In the genomic region with DNA sequence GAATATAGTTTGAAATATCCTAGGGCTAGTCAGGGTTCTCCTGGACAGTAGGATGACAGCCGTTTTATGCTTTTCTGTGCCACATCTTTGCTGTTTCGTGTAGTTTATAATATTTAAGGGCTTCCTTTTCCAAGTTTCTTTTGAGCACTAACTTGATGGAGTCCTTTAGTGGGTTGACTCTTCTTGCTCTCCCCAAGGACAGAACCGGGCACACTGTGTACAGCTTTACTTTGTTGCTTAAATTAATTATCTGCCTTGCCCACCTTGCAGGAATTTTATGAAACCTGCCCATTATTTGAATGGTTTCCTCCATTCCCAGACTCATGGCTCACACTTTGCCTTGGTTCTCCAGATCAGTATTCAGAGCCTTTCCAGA, we compare ENCODE assay signal across 8 mouse cellular contexts. TPM values are rescaled to one million over a fixed set of nuclear protein-coding genes. Genes with fewer than 3 reads are reported as not detected.
A peak's percentile ranks its signal among the peaks of the same experiment; 100 is the strongest.
DNase-seq lines count a peak whose midpoint lies in the region; ATAC-seq and TF ChIP-seq lines count a peak whose summit lies in the region.

No protein-coding gene starts in this region.

- intact Hi-C loops in heart, postnatal 14 days (cut with DNase I), result loop anchor here (1.0 to 2.0 kb wide), 2 partner anchors 39 to 61 kb away; no protein-coding TSS in a partner anchor

- no peaks in the 10 kb centered on the region for H3K27me3 ChIP-seq in heart, embryonic 13.5 days (replicated peaks)
- no peaks in the 10 kb centered on the region for H3K27me3 ChIP-seq in forebrain, postnatal 0 days (ENCODE audit: insufficient read depth, low read length)

- no peak for ATAC-seq in heart, embryonic 13.5 days (ENCODE audit: extremely low read depth, insufficient number of reproducible peaks, low FRiP score, low TSS enrichment)
- ATAC-seq in forebrain, postnatal 0 days, result peak; percentile 13; the same call in 1 of the 2 replicates

- no peak for TF ChIP-seq CTCF in forebrain, postnatal 0 days (IDR thresholded peaks at IDR 0.05; ENCODE audit: low read depth)

- in situ Hi-C loops in ES-E14 (cut with MboI; ENCODE audit: low sequenced_read_pairs in 2 of 2, unreplicated experiment in 2 of 2), result loop anchor here in 1 of 2 experiments (5.0 kb wide), 1 partner anchor 60 kb away; no protein-coding TSS in a partner anchor

- H3K4me1 ChIP-seq in heart, embryonic 13.5 days, result peaks cover 17% of the 10 kb centered on the region
- H3K4me1 ChIP-seq in ES-E14 (ENCODE audit: control insufficient read depth in 2 of 2, insufficient read depth in 2 of 2, low read length in 2 of 2, poor library complexity in 1 of 2), result peaks cover 0 to 2% of the 10 kb centered on the region in 2 experiments; a peak in 1 of 4 replicates
- peaks cover 8% of the 10 kb centered on the region; the same call in 1 of the 2 replicates for H3K4me1 ChIP-seq in forebrain, postnatal 0 days (ENCODE audit: insufficient read depth)

- no peak for DNase-seq in heart, postnatal 14 days
- DNase-seq in ES-E14 (ENCODE audit: low read depth, low spot score), result no peak
- DNase-seq in forebrain, postnatal 0 days, result no peak
- DNase-seq in embryo, embryonic 10.5 days (ENCODE audit: low spot score), result no peak
- DNase-seq in layer of hippocampus, adult 11-12 months (ENCODE audit: low spot score), result no peak
- DNase-seq in frontal cortex, postnatal 10 days (ENCODE audit: low spot score in 2 of 2), result no peak

- peaks cover 35% of the 10 kb centered on the region for H3K36me3 ChIP-seq in heart, embryonic 13.5 days
- peaks cover 19% of the 10 kb centered on the region for H3K36me3 ChIP-seq in ES-E14 (ENCODE audit: control insufficient read depth, insufficient read depth, low read length, poor library complexity, severe bottlenecking)
- peaks cover 26% of the 10 kb centered on the region for H3K36me3 ChIP-seq in forebrain, postnatal 0 days (ENCODE audit: insufficient read depth)
- H3K36me3 ChIP-seq in macrophage (ENCODE audit: inconsistent target), result peaks cover 16% of the 10 kb centered on the region

- peak overlapping the region; percentile 86 for H3K4me3 ChIP-seq in heart, embryonic 13.5 days
- H3K4me3 ChIP-seq in ES-E14 (ENCODE audit: insufficient read depth in 1 of 2, low read depth in 1 of 2, low read length in 2 of 2, poor library complexity in 1 of 2, severe bottlenecking in 1 of 2) (peak overlapping the region; percentile 89 to 90), macrophage (ENCODE audit: inconsistent target) (peak overlapping the region; percentile 67)
- peak overlapping the region; percentile 70 for H3K4me3 ChIP-seq in forebrain, postnatal 0 days (ENCODE audit: low read depth, low read length)

- H3K79me2 ChIP-seq in macrophage (ENCODE audit: inconsistent target), result peaks cover 13% of the 10 kb centered on the region; the same call in 1 of the 2 replicates

- 16% methylated on average over 3 of the region's 3 CpGs for WGBS in heart, embryonic 13.5 days
- 10% methylated on average over 3 of the region's 3 CpGs for WGBS in forebrain, postnatal 0 days
- 3% methylated on average over 3 of the region's 3 CpGs for WGBS in macrophage (ENCODE audit: missing documents)

- H3K27ac ChIP-seq in heart, embryonic 13.5 days (replicated peaks), result peak overlapping the region; percentile 89
- H3K27ac ChIP-seq in ES-E14 (ENCODE audit: insufficient read depth, low read depth, low read length, poor library complexity, severe bottlenecking) (no peak overlapping the region), macrophage (peak overlapping the region; percentile 55)
- peak overlapping the region; percentile 16; the same call in 1 of the 2 replicates for H3K27ac ChIP-seq in forebrain, postnatal 0 days (ENCODE audit: low read depth, low read length)

- peak overlapping the region; percentile 84 for H3K4me2 ChIP-seq in heart, embryonic 13.5 days
- peak overlapping the region; percentile 96 for H3K4me2 ChIP-seq in forebrain, postnatal 0 days (ENCODE audit: low read depth)

- H3K9me3 ChIP-seq in heart, embryonic 13.5 days, result no peaks in the 10 kb centered on the region
- H3K9me3 ChIP-seq in ES-E14 (ENCODE audit: control insufficient read depth, insufficient read depth, low read depth, low read length), result no peaks in the 10 kb centered on the region
- no peaks in the 10 kb centered on the region for H3K9me3 ChIP-seq in forebrain, postnatal 0 days (ENCODE audit: low read length)

- peak overlapping the region; percentile 93 for H3K9ac ChIP-seq in heart, embryonic 13.5 days
- H3K9ac ChIP-seq in ES-E14 (ENCODE audit: insufficient read depth, low read depth, low read length, poor library complexity, severe bottlenecking), result no peak overlapping the region; the same call in 1 of the 2 replicates
- no peak overlapping the region; the same call in 1 of the 2 replicates for H3K9ac ChIP-seq in forebrain, postnatal 0 days

TF ChIP-seq in ES-E14, 5 proteins besides CTCF, POLR2A, EP300 and RAD21:
- TF ChIP-seq ZC3H11A (IDR thresholded peaks at IDR 0.05; ENCODE audit: borderline replicate concordance, low read depth, low read length) (no peak), MAFK (IDR thresholded peaks at IDR 0.05; ENCODE audit: insufficient read depth, low read depth, low read length) (no peak), ZNF384 (IDR thresholded peaks at IDR 0.05; ENCODE audit: low read depth, low read length) (no peak), CHD2 (IDR thresholded peaks at IDR 0.05; ENCODE audit: low read depth, low read length) (no peak), HCFC1 (IDR thresholded peaks at IDR 0.05; ENCODE audit: borderline replicate concordance, insufficient read depth, low read length) (no peak)
TF ChIP-seq in ES-E14: peak in this region for 0.

RNA-seq across cellular contexts. Expression of a gene that starts 0.5 kb away (rescaled TPM):
- polyA plus RNA-seq in heart, embryonic 13.5 days (2015; fragmentation: Nextera tagmentation; extraction: Ambion mirVana), result 30.9 and 32.1 TPM in 2 replicates
- 10 to 100 TPM; 10.5 to 10.8 TPM for total RNA-seq in heart, postnatal 14 days (2021)
- 26.1 and 60.9 TPM in 2 replicates for total RNA-seq in ES-E14 (2012; rRNA removed)
- total RNA-seq in forebrain, postnatal 0 days (2014; rRNA removed), result 16.9 and 26.3 TPM in 2 replicates
- 18.8 and 21.5 TPM in 2 replicates for polyA plus RNA-seq in forebrain, postnatal 0 days (2015; fragmentation: Nextera tagmentation; extraction: Ambion mirVana)
- total RNA-seq in macrophage (2018; cell fraction: chromatin; rRNA removed), result 10 to 100 TPM; 11.7 to 73.8 (median 34.5) TPM
- total RNA-seq in macrophage (2018; cell fraction: cytosol; rRNA removed), result 10 to 100 TPM in 8 of 26 experiments, 1 to 10 TPM in 18; 5.4 to 12.3 (median 9.1) TPM
- total RNA-seq in macrophage (2018; cell fraction: nucleus; rRNA removed), result 10 to 100 TPM in 25 of 26 experiments, 1 to 10 TPM in 1; 7.4 to 43.6 (median 20.9) TPM
- polyA plus RNA-seq in macrophage (2018), result 9.0 to 10.5 TPM (median 10.4 TPM) in 3 replicates

RNA-seq across cellular contexts. Expression of a gene that starts 10.2 kb away (rescaled TPM):
- 471 and 507 TPM in 2 replicates for polyA plus RNA-seq in heart, embryonic 13.5 days (2015; fragmentation: Nextera tagmentation; extraction: Ambion mirVana)
- total RNA-seq in heart, postnatal 14 days (2021), result 100 to 1,000 TPM; 254 to 257 TPM
- 187 and 253 TPM in 2 replicates for total RNA-seq in ES-E14 (2012; rRNA removed)
- total RNA-seq in forebrain, postnatal 0 days (2014; rRNA removed), result 132 and 192 TPM in 2 replicates
- 593 and 742 TPM in 2 replicates for polyA plus RNA-seq in forebrain, postnatal 0 days (2015; fragmentation: Nextera tagmentation; extraction: Ambion mirVana)
- 10 to 100 TPM in 22 of 26 experiments, 1 to 10 TPM in 4; 4.5 to 45.2 (median 24.0) TPM for total RNA-seq in macrophage (2018; cell fraction: chromatin; rRNA removed)
- 100 to 1,000 TPM; 295 to 451 (median 347) TPM for total RNA-seq in macrophage (2018; cell fraction: cytosol; rRNA removed)
- 100 to 1,000 TPM in 7 of 26 experiments, 10 to 100 TPM in 19; 34.9 to 204 (median 76.4) TPM for total RNA-seq in macrophage (2018; cell fraction: nucleus; rRNA removed)
- polyA plus RNA-seq in macrophage (2018), result 136 to 262 TPM (median 187 TPM) in 3 replicates

RNA-seq across cellular contexts. Expression of a gene that starts 10.4 kb away (rescaled TPM):
- polyA plus RNA-seq in heart, embryonic 13.5 days (2015; fragmentation: Nextera tagmentation; extraction: Ambion mirVana), result 39.3 and 47.4 TPM in 2 replicates
- 10 to 100 TPM; 12.8 to 14.1 TPM for total RNA-seq in heart, postnatal 14 days (2021)
- 15.3 and 18.2 TPM in 2 replicates for total RNA-seq in ES-E14 (2012; rRNA removed)
- total RNA-seq in forebrain, postnatal 0 days (2014; rRNA removed), result 19.9 and 26.9 TPM in 2 replicates
- 37.3 and 40.9 TPM in 2 replicates for polyA plus RNA-seq in forebrain, postnatal 0 days (2015; fragmentation: Nextera tagmentation; extraction: Ambion mirVana)
- 10 to 100 TPM in 23 of 26 experiments, 1 to 10 TPM in 3; 6.8 to 54.5 (median 28.7) TPM for total RNA-seq in macrophage (2018; cell fraction: chromatin; rRNA removed)
- total RNA-seq in macrophage (2018; cell fraction: cytosol; rRNA removed), result 10 to 100 TPM; 19.0 to 35.1 (median 28.1) TPM
- 10 to 100 TPM; 11.4 to 48.2 (median 21.9) TPM for total RNA-seq in macrophage (2018; cell fraction: nucleus; rRNA removed)
- polyA plus RNA-seq in macrophage (2018), result 27.4 to 36.4 TPM (median 34.4 TPM) in 3 replicates

RNA-seq across cellular contexts. Expression of a gene that starts 21.8 kb away (rescaled TPM):
- polyA plus RNA-seq in heart, embryonic 13.5 days (2015; fragmentation: Nextera tagmentation; extraction: Ambion mirVana), result 74.3 and 83.3 TPM in 2 replicates
- total RNA-seq in heart, postnatal 14 days (2021), result 10 to 100 TPM; 52.4 to 55.9 TPM
- total RNA-seq in ES-E14 (2012; rRNA removed), result 13.0 and 16.5 TPM in 2 replicates
- total RNA-seq in forebrain, postnatal 0 days (2014; rRNA removed), result 50.8 and 51.5 TPM in 2 replicates
- polyA plus RNA-seq in forebrain, postnatal 0 days (2015; fragmentation: Nextera tagmentation; extraction: Ambion mirVana), result 60.0 and 63.5 TPM in 2 replicates
- 10 to 100 TPM in 25 of 26 experiments, 1 to 10 TPM in 1; 8.5 to 52.1 (median 28.0) TPM for total RNA-seq in macrophage (2018; cell fraction: chromatin; rRNA removed)
- total RNA-seq in macrophage (2018; cell fraction: cytosol; rRNA removed), result 10 to 100 TPM; 14.0 to 38.0 (median 28.9) TPM
- total RNA-seq in macrophage (2018; cell fraction: nucleus; rRNA removed), result 10 to 100 TPM in 25 of 26 experiments, 1 to 10 TPM in 1; 8.1 to 57.2 (median 28.5) TPM
- polyA plus RNA-seq in macrophage (2018), result 25.4 to 29.3 TPM (median 26.3 TPM) in 3 replicates

RNA-seq across cellular contexts. Expression of a gene that starts 31.6 kb away (rescaled TPM):
- polyA plus RNA-seq in heart, embryonic 13.5 days (2015; fragmentation: Nextera tagmentation; extraction: Ambion mirVana), result 0.23 and 0.25 TPM in 2 replicates
- total RNA-seq in heart, postnatal 14 days (2021), result under 1 TPM; 0.29 TPM
- total RNA-seq in ES-E14 (2012; rRNA removed), result 13.4 and 31.6 TPM in 2 replicates
- total RNA-seq in forebrain, postnatal 0 days (2014; rRNA removed), result 0.05 and 0.15 TPM in 2 replicates
- 0.15 and 0.21 TPM in 2 replicates for polyA plus RNA-seq in forebrain, postnatal 0 days (2015; fragmentation: Nextera tagmentation; extraction: Ambion mirVana)
- total RNA-seq in macrophage (2018; cell fraction: chromatin; rRNA removed), result 1 to 10 TPM in 21 of 26 experiments, under 1 TPM in 5; 0.25 to 5.7 (median 1.6) TPM
- total RNA-seq in macrophage (2018; cell fraction: cytosol; rRNA removed), result 1 to 10 TPM in 24 of 26 experiments, under 1 TPM in 2; 0.85 to 4.7 (median 1.9) TPM
- total RNA-seq in macrophage (2018; cell fraction: nucleus; rRNA removed), result 1 to 10 TPM in 23 of 26 experiments, under 1 TPM in 3; 0.58 to 5.7 (median 1.8) TPM
- 1.2 to 4.3 TPM (median 3.6 TPM) in 3 replicates for polyA plus RNA-seq in macrophage (2018)
